Mouse (Mus musculus) CH12F3 (cell line): Measurements from ENCODE around the gene Vac14.

ENCODE experiments used
- in situ Hi-C: fragments of 300-500 bp; cut with MboI; formaldehyde crosslinking; loops from 2 replicates; pipeline ENCODE4 v1.14.3; 2020; ENCODE audit warnings: low sequenced_read_pairs

Vac14 gene

DNA sequence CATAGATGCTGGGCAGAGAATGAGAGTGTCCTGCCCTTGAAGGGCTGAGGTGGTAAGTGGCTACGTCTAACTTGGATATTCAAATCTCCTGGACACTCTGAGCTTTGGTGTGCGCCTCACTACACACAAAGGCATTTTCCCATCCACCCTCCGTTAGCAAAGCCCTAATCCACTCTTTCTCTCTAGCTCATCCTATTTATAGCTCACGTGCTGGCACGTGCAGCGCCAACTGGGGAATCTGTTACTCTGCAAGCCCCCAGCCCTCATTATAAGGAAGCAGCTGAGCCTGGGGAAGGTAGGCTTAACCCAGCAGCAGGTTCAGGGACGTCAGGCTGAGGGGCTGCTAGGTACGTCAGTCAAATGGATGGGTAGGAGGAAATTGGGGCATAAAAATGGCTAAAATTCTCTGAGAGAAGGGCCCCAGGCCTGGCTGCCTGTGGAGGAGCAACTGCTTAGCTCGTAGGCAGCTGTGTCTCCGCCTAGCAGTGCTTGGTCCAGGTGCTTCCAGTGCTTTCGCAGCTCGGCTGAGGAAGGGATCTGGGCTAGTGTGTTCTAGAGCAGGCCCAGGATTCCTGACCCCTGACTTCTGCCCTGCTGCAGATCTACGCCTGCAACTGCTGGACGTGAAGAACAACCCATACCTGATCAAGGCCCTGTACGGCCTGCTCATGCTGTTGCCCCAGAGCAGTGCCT is 96.6 kb downstream of the Vac14 start:
- in situ Hi-C loops = no loop called here

DNA sequence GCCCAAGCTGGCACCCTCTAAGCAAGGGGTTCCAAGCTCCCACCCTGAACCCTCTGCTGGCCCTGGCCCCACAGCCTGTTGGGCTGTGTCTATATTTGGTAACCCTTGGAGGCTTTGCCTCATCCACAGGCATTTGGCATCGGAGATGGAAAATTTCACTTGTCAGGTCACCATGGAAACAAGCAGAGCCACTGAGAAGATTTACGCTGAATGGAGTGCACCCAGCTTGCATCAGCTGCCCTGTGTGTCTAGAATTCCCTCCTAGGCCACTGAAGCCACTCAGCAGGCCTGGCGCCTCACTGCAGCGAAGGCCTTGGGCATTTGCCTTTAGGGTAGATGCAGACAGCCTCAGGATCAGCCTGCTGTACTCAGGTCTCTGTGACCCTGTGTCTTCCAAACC is 97.7 kb downstream of the Vac14 start:
- in situ Hi-C loops = no loop called here

DNA sequence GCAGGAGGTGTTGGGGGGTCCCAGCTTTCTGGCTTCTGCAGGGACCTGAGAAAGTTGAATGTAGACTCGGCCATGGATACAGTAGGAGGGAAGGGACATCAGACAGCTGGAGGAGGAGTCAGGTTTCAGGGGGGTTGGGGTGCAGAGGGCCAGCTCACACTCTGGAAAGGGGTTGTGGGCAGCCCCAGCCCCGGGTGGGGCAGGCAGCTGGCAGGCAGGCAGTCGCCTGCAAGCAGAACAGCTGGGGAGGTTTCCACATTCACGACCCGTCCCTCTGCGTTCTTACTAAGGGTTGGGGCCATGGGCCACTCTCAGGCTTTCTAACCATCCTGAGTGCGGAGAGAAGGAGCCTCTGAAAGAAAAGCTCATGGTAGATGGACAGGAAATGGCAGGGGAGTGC is 98.7 kb downstream of the Vac14 start:
- in situ Hi-C loops = no loop called here

DNA sequence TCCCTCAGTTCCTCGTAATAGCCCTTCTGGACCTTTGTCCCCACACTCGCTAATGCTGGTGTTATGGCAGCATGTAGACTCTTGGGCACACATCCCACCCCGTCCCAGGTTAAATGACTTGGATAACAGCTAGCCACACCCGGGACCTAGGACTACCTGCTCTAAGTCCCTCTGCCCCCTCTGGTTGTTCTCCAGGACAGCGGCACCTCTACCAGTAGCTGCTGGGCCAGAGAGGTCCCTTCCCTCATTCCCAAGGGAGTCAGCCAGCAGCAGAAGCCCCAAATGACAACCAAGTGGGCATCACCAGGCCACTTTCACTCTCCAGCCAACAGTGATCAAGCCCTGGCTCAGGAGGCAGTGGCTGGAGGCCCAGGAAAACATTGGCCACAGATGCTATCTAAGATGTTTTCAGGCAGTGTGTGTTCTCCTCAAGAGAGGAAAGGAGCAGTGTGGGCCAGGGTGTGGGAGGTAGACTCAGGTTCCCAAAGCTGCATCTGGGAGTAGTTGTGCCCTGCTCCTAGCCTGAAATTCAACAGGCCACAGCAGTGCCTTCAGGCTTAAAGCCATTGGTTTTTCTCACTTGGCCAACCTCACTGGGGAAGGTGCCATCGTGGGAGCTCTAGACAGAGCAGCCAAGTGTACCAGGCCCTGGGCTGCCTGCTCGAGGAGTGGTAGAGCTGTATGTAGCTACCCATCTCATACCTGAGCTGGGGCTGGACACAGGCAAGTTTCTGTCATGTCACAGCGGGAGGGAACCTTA is 100.0 kb downstream of the Vac14 start:
- in situ Hi-C loops = no loop called here

DNA sequence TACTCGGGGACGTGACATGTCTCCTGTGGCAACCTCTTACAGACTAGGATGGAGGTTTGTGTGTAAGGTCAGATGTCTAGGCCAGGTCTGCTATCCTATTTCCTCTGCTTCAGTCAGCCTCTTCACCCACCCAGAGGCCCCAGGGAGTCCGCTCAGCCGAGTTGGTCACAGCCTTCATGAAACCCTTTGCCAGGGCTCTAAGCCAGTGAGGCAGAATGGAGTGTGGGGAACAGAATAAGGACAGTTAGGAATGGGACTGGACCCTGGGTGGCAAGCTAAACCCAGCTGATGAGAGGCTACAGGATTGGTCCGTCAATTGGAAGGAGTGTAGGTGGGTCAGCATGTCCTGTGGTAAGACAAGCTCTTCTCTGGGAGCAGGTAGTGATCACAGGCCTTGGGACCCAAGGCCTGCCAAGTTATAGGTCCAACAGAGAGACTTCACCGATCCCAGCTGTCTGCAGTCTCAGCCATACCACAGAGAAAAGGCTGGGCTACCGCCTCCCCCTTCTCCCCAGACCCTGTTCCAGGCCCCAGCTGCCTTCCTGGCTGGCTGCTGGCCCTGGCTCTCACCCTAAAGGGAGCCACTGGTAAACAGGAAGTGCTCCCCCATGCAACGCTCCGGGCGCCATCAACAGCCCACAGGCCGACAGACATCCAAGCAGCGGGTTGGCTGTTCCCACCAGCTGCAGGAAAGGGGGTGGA is 100.7 kb downstream of the Vac14 start:
- in situ Hi-C loops = no loop called here

DNA sequence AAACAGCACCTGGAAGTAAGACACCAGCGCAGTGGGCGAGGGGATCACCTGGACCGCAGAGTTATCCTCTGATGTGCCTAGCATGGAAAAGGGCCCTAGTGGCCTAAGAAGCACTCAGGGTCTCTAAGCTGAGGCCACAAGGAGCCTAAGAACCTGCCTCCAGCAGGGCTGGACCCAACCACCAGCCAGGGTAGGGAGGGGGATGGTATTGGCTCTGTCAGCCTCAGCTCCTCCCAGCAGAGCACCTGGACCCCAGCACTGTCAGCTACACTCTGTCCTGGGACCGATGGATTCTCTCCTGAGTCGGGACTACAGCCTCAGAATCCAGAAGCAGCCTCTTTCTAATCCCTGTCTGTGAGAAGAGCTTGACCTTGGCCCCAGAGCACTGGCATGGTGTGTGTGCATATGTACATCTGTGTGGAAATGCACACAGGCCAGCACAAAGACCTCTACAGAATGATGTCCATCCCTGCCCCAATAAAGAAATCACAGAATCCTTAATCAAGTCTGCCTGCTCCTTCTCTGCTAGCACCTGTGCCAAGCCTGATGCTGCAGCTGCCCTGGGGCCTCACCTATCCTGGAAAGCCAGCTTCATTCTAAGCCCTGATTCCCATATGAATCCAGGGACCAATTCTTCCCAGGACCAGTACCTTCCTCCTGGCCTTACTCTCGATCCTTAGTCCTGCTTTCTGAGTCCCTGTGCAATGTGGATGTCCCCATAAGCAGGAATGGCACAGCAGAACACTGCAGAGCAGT is 101.7 kb downstream of the Vac14 start:
- in situ Hi-C loops = no loop called here

DNA sequence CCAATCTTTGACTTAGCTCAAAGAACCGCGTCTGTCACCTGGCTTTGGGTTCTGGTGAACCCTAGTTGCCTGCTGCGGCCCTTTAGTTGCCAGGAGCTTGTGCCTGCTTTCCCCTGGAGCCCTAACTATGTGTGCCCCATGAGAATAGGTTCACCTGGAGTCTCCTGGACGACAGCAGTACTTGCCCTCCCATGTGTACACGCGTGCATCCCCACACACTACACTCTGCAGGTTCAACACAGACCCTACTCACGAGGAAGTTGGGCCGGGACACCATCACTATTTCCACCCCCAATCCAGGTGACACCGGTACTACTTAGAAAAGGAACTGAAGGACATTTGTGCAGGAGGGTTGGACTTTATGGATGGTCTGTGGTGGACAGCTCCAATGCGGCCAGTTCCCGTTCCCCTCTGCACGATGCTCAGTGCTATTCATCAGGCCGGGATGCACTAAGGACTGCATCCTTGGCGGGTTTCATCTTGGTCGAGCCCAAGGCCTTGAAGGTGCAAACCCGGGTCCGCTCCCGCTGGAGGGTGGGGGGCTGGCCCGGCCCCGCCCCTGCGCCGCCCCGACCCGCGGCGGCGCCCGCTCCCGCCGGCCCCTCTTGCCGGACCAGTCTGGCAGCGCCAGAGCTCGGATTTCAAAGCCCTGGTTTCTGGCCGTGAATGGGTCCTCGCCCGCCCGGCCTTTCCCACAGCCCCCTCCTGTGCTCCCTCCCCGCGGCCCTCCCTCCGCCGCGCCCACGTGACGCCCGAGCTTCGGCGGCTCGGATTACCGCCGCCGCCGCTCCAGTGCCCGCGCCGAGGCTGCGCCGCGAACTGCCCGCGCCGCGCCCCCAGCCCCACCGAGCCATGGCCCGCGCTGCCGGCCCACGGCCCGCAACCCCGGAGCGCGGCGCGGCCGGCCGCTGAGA is 102.6 kb downstream of the Vac14 start, which contains the start of gene Mtss1l:
Gene Mtss1l (plus strand): TSS at position 792 of the 914 bp plus-strand sequence.
- in situ Hi-C loops = no loop called here

DNA sequence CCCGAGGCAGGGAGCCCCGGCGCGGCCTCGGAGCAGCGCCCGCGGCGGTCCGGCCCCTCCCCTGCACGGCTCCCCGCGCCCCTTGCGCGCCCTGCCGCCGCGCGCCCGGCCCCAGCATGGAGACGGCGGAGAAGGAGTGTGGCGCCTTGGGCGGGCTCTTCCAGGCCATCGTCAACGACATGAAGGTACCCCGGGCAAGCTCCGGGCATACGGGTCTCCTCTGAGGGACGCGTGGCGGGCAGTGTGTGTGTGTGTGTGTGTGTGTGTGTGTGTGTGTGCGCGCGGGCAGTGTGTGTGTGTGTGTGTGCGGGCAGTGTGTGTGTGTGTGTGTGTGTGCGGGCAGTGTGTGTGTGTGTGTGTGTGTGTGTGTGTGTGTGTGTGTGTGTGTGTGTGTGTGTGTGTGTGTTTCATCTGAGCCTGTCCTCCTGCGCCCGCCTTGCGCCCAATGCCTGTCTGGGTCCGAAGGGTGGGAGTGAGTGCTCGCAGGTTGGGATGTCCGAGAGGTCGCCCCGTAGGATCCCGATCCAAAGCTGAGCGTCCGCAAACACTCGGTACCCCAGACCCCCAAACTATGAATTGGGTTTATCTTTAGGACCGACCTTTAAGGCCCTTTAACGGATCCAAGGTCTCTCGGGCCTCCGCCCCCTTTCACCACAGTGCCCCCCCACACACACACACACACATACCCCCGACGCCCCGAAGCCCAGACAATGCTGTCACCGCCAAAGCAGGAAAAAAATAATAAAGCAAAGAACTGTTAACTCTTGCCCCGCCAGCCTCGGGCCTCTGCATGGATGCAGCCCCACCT is 103.4 kb downstream of the Vac14 start:
- in situ Hi-C loops = no loop called here

DNA sequence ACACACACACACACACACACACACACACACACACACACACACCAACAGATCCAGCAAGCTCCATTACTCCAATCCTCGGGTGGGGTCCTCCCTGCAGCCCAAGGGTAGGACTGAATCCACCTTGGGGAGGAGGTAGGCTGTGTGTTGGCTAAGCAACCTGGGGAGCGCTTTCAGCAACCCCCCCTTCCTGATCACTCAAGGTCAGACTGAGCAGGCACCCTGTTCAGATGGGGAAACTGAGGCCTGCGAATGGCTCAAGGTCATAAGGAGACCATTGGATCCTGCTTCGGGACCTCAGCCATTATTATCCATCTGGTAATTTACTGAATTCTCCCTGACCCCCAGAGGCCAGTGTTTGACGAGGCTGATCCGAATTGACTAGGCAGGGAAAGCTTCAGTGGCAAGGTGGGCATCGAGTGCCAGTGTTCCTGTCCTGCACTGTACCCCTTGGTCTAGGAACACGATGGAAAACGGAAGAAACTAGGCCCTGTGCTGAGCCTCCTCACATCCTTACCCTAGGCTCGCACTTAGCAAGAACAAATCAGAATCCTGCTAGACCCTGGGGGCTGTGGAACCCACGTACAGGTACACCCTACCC is 104.1 kb downstream of the Vac14 start:
- in situ Hi-C loops = no loop called here

DNA sequence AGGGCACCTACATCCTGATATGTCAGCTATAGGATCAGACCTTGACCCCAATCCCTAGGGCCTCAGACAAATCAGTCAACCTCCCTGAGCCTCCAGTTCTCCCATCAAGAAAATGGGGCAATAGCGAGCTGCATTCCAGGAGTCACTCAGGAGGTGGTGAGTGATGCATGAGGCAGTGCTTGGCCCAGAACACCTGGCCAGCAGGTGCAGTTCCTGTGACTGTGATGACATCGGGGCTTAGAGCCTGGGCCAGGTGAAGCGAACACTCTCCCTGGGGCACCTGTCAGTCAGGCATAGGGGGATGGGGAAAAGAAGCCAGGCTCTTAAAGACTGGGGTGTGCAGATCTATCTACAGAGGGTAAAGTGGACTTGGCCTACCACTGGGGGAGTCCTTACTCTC is 106.1 kb downstream of the Vac14 start:
- in situ Hi-C loops = no loop called here

DNA sequence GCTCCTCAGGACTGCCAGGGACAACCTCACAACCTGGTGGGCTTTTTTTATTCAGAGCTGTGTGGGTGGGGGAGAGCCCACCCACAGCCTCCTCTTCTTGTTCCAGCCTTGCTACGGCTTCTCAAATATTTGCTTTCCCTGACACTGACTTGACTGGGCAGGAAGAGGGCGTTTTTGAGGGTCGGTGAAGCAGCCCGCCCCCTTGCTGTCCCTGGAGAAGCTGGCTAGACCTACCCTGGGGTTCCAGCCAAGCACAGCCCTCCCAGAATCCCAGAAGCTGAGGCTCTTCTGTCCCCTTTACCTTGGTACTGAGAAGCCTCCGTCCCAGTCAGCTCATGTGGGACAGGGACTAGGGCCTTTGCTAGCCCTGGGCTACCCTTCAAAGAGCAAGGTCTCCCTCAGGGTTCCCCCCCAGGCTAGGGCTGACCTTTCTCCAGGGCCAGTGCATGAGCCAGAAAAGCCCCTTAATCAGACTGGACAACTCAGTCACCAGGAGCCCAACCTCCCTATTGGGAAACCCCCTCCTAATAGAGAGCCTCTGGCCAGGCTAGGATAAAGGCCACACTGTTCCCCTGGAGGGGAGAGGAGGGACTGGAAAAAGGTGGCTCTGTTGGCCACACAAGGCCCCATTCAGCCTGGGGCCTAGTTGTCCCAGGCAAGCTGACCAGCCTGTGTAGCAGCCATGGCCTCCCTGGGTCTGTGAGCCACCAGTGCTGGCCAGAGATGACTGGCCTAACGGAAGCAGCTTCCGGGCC is 106.9 kb downstream of the Vac14 start:
- in situ Hi-C loops = no loop called here

DNA sequence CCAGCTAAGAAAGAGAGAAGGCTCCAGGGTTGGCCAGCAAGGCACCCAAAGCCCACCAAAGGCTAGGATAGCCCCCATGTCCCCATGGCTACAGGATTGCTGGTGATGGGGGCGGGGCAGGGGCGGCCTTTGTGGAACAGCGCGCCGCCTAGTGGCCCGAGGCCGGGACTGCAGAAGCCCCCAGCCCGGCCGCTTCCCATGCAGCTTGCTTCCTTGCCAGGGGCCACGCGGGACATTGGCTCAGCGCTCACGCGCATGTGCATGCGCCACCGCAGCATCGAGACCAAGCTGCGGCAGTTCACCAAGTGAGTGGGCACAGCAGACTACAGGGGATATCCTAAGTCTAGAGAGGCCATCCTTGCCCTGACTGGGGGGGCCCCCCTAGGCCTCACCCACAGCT is 108.5 kb downstream of the Vac14 start:
- in situ Hi-C loops = no loop called here

DNA sequence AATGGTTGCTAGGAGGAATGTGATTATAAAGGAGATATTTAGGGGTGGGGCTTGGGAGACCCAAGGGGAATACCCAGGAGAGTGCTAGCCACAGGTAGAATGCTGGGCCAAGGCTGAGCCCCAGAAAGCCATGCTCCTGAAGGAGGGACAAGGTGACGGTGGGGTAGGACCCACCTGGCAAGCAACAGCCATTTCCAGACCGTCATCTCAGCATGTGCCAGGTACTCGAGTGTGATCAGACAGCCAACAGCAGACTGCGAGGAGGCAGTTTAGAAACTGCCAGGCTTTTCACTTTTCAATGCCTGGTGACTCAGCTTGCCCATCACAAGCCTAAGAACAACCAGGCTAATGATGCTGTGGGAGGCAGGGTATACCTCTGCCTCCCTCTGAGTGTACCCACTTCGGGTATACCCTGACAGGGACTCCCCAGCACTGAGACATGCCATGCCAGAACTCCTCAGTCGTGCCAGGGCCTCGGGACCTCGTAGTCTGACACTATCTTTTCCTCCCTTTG is 113.0 kb downstream of the Vac14 start:
- in situ Hi-C loops = no loop called here

DNA sequence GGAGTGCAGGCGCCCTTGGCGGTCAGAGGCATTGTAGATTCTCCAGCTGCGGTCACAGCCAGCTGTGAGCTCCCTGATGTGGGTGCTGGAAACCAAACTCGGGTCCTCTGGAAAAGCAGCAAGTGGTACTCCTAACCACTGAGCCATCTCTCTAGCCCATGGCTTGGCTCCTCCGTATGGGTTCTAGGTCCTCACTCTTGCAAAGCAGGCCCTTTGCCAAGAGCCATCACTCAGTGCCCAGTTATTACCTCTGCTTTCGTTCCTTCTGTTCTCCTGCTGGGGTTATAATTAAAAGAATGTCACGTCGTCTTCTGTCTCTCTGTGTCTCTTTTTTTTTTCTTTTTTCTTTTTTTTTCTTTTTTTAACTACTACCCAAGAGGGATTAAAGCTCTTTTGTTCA is 114.7 kb downstream of the Vac14 start:
- in situ Hi-C loops = no loop called here

DNA sequence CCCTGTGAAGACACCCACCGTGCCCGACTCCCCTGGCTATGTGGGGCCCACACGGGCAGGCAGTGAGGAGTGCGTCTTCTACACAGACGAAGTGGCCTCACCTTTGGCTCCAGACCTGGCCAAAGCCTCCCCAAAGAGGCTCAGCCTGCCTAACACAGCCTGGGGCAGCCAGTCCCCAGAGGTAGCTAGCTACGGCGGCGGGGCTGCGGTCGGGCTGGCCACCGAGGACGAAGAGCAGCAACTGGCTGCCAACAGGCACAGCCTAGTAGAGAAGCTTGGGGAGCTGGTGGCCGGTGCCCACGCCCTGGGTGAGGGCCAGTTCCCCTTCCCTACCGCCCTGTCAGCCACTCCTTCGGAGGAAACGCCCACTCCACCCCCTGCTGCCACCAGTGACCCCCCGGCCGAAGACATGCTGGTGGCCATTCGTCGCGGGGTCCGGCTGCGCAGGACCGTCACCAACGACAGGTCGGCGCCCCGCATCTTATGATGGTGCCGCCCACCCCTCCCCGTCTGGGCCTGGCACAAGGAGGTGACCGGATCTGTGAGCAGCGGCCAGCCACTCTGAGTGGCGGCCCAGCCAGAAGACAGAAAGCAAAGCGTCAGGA is 120.3 kb downstream of the Vac14 start:
- in situ Hi-C loops = no loop called here

DNA sequence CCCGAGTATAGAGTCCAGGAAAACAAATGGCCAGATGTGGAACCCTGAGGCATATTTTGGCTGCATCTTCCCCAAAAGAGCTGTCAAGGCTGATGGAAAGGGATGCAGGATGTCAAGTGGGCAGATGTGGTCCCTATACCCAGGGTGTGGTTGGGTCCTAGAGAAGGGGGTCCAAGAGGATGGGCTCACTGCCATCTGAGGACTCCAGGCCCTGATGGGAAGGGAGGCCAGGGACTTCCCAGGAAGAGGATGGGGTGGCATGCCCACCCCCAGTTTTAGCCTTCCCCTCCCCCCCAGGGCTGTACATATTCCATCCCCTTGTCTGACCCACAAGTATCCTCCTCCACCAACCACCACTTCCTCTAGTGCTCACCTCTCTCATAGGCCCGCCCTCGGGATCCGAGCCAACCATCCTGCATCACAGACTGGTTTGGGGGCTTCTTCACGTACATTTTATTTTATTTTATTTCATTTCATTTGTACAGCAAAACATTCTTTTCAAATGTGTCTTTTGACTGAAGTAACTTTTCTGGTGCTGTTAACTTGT is 122.3 kb downstream of the Vac14 start:
- in situ Hi-C loops = loop anchor here (5.0 kb wide), 1 partner anchor 98 kb away; no protein-coding TSS in a partner anchor

DNA sequence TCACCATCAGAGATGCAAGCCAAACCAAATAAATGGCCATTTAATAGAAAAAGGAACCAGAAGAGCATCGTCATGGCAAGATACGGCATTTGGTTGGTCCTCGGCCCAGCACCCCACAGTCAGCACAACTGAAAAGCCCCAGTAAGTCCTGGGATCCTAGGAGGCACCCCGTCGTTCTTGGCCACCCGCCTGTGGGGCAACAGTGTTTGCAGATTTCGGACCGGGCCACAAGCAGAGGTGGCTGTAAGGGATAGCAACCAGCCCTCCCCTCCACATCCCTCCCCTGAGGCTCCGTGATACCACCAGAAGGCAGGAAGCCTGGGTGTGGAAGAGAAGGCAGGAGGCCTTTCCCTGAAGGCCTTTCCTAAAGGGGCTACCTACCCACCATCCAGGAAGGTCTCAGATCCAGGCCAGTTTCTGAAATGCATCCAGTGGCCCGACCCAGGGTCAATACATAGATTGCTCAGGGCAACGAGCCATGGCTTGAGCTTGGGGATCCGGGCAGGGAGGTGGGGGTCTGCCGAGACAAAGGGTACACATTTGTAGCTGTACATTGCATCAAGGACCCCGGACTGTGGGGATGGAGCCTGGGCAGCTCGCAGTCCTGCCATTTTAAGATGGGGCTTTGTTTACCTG is 123.5 kb downstream of the Vac14 start:
- in situ Hi-C loops = loop anchor here (5.0 kb wide), 1 partner anchor 100 kb away; no protein-coding TSS in a partner anchor
